Mouse (Mus musculus): Measurements from ENCODE around the gene Sox5.

GRCm38 (mm10) chr6:143918405-143918947, 863.3 kb downstream of the Sox5 start:
- no peak for TF ChIP-seq CTCF (IDR thresholded peaks at IDR 0.05; ENCODE audit: low read depth)
- no peak for TF ChIP-seq EP300 (IDR thresholded peaks at IDR 0.05; ENCODE audit: low read depth)

All from heart, postnatal 0 days (tissue).